Mouse (Mus musculus): ENCODE measurements around the gene Mllt11.

The Mllt11 gene

DNA sequence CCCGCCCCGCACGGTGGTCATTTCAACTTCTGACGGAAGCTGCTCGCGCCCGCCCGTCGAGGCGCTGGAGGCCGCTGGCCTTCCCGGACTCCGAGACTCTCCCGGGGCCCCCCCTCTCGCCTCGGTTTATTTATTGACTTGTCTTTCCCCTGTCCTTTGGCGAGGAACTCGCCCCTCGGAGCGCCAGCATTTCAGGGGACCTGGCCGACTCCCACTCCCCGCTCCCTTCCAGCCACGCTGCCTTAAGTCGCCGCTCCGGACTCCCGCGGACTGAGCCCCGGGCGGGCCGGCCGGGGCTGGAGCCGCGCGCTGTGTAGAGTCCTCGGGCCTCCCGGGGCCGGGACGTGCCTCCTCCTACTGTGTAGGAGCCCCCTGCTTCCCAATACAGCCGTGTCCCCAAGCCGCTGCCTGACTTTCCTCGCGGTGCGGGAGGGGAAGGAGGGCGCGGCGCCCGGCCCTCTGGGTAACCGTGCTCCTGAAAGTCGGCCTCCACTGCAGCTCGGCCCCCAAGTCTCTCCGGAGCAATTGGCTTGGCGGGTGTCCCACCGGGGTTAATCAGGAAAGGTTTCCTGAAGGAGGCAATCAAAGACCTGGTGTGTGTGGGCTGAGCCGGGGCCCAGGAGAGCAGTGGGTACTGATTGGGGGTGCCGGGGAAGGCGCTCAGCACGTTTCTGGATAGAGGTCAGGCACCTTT, 58.6 kb downstream of the Mllt11 start:
- no peak for DNase-seq (ENCODE audit: low read depth, low spot score)

DNA sequence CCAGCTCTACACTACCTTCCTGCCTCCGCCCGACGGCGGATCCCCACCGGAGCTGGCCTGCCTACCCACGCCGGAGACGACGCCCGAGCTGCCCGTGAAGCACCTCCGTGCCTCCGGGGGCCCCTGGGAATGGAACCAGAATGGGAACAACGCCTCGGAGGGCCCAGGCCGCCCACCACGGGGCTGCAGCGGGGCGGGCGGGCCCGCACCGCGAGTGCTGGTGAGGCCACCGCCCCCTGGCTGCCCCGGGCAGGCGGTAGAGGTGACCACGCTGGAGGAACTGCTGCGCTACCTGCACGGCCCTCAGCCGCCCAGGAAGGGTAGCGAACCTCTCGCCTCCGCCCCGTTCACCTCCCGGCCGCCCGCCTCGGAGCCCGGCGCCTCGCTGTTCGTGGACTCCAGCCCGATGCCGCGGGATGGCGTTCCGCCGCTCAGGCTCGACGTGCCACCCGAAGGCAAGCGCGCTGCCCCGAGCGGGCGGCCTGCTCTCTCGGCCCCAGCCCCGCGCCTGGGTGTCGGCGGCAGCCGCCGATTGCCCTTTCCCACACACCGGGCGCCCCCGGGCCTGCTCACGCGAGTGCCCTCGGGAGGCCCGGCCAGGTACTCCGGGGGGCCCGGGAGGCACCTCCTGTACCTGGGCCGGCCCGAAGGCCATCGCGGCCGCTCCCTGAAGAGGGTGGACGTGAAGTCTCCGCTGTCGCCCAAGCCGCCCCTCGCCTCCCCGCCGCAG, 59.3 kb downstream of the Mllt11 start:
- DNase-seq (ENCODE audit: low read depth, low spot score): no peak

DNA sequence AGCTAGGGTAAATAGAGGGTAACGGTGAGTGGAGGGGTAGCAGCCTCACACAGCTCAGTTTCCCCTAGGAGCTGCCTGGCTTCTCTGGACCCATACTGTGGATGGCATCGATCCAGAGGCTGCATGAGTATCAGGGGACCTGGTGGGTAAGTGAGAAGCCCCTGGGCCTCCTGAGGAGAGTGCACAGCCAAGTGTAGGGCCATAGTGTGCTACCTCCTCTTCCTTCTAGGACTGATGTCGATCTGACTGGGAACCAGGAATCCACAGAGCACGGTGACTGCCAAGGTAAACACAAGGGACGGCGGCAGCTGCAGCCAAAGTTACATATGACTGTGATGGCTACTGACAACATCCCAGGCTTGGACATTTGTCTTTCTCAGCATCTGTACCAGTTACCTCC, 60.9 kb downstream of the Mllt11 start:
- DNase-seq (ENCODE audit: low read depth, low spot score): no peak

DNA sequence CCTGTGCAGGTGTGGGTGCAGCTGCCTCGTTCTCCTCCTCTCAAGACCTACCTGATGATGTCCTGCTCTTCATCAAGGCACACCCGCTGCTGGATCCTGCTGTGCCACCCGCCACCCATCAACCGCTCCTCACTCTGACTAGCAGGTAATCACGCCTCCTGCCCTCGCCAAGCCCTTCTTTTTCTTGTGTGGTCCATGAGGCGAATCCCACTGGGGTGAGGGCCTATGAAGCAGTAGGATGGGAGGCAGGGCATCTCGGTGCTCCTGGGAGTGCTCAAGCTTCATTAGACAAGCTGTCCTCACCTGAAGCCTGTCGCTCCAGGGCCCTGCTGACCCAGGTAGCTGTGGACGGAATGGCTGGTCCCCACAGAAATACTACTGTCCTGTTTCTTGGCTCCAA, 62.0 kb downstream of the Mllt11 start:
- DNase-seq (ENCODE audit: low read depth, low spot score): no peak
